Mouse (Mus musculus): ENCODE results near the gene Adm.

Adm gene

DNA sequence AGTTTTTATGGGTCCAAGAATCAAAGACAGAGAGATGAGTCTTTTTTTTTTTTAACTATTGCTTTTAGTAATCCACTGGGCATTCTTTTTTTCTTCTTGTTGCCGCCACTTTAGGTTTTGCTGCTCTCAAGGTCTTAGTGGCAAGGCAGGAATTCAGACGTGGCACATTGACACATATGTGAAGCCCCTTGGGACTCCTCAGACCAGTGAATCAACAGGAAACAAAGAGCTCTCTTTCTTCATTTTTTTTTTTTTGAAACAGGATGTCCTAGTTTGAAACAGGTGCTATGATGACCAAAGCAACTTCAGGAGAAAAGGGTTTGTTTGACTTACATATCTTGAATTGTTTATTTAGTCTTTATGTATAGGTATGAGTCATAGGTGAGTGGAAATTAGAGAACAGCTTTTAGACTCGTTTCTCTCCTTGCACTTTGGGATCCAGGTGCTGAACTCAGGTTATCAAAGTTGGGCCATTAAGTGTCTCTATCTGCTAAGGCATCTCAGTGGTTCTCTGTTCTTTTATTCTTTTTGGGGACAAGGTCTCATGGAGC lies 31.0 kb downstream of the Adm start:
- DNase-seq (ENCODE audit: low read depth, low spot score): no peak

DNA sequence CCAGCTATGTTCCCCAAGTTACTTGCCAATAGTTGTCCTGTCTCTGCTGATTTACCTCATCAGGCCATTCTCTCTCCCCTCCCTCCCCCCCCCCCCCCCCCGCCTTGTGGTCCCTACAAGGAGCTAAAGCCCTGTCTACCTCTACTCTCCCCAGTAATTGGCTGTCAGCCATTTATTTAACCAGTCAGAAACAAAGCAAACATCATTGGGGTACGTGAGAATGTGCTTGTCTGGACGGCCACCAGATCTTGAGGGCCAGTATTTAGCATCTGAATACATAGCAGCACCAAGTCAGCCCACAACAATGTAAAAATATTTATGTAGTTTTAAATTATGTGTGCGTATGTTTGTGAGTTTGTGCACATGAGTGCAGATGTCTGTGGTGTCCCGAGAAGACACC lies 39.1 kb downstream of the Adm start:
- no peak for DNase-seq (ENCODE audit: low read depth, low spot score)

DNA sequence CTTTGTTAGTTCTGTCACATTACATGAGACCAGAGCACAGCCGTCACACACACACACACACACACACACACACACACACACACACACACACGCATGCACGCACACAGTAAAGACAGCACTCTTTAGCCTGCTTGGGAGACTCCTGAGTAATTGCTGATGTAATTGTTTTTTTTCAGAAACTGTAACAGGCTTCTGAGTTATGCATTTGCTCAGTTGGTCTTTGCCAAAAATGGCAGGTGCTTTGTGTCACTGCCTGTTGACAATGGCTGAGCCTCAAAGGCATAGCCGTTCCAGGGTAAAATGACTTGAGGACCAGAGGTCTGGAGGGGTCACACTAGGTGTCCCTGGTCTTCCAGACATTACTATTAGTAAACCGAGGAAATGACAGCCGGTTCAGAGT lies 40.8 kb downstream of the Adm start:
- DNase-seq (ENCODE audit: low read depth, low spot score): no peak

- no peak for DNase-seq (ENCODE audit: low read depth, low spot score)
Measured at GRCm38 (mm10) chr7:110668756-110669155, 41.3 kb downstream of the Adm start.

- no peak for DNase-seq (ENCODE audit: low read depth, low spot score)
Measured at GRCm38 (mm10) chr7:110671121-110671680, 43.7 kb downstream of the Adm start.

Measured in retina, adult 2 months (tissue).